Mouse (Mus musculus) splenic B cell, adult 2 months (primary cell): ENCODE measurements around the gene Tmem30a.
A peak's percentile ranks its signal among the peaks of the same experiment; 100 is the strongest.

Experiments
- DNase-seq: peaks from one replicate; pipeline ENCODE4 v3.0.0-alpha.2; 2011; ENCODE audit warnings: low read depth, low spot score
- H3K27me3 ChIP-seq: 2 replicates; pipeline ENCODE4 v1.6.1; 2012; ENCODE audit warnings: mild to moderate bottlenecking, low read length, moderate library complexity, mixed read lengths; ENCODE audit not compliant: control insufficient read depth, poor library complexity, insufficient read depth, severe bottlenecking
- H3K36me3 ChIP-seq: 2 replicates; pipeline ENCODE4 v1.6.1; 2012; ENCODE audit warnings: mild to moderate bottlenecking, low read length, moderate library complexity, mixed read lengths; ENCODE audit not compliant: control insufficient read depth, poor library complexity, insufficient read depth, severe bottlenecking

Tmem30a gene

GRCm38 (mm10) chr9:79759385-79760005 is 33.8 kb downstream of the Tmem30a start, which contains the start of gene Cox7a2:
Gene Cox7a2 (minus strand): TSS chr9:79759878.
- DNase-seq, result peak; percentile 97
- Histone ChIP-seq H3K27me3 (no peaks in the 10 kb centered on the region), H3K36me3 (no peaks in the 10 kb centered on the region)

- DNase-seq, result no peak
- H3K36me3 ChIP-seq, result no peaks in the 10 kb centered on the region
- no peaks in the 10 kb centered on the region for H3K27me3 ChIP-seq
These were observed 38.0 kb downstream of the Tmem30a start for GRCm38 (mm10) chr9:79755311-79755710.

GRCm38 (mm10) chr9:79751846-79752245 is 41.5 kb downstream of the Tmem30a start:
- Histone ChIP-seq H3K27me3 (no peaks in the 10 kb centered on the region), H3K36me3 (no peaks in the 10 kb centered on the region; the same call in 1 of the 2 replicates)
- no peak for DNase-seq

GRCm38 (mm10) chr9:79750709-79751108 is 42.6 kb downstream of the Tmem30a start:
- H3K36me3 ChIP-seq, result no peaks in the 10 kb centered on the region; the same call in 1 of the 2 replicates
- no peak for DNase-seq
- H3K27me3 ChIP-seq, result no peaks in the 10 kb centered on the region

- no peak for DNase-seq
- H3K27me3 ChIP-seq, result no peaks in the 10 kb centered on the region
- no peaks in the 10 kb centered on the region; the same call in 1 of the 2 replicates for H3K36me3 ChIP-seq
These were observed 48.3 kb downstream of the Tmem30a start for GRCm38 (mm10) chr9:79745036-79745435.

- H3K27me3 ChIP-seq, result no peaks in the 10 kb centered on the region
- DNase-seq, result peak; percentile 68
- no peaks in the 10 kb centered on the region for H3K36me3 ChIP-seq
These were observed 57.7 kb downstream of the Tmem30a start for GRCm38 (mm10) chr9:79735608-79736007.

GRCm38 (mm10) chr9:79730301-79730700 is 63.0 kb downstream of the Tmem30a start:
- Histone ChIP-seq H3K27me3 (no peaks in the 10 kb centered on the region), H3K36me3 (no peaks in the 10 kb centered on the region)
- DNase-seq, result no peak

GRCm38 (mm10) chr9:79723090-79723489 is 70.2 kb downstream of the Tmem30a start:
- DNase-seq, result peak; percentile 64
- Histone ChIP-seq H3K36me3 (no peaks in the 10 kb centered on the region), H3K27me3 (peaks cover 2% of the 10 kb centered on the region; the same call in 1 of the 2 replicates)

GRCm38 (mm10) chr9:79721056-79721455 is 72.3 kb downstream of the Tmem30a start:
- Histone ChIP-seq H3K27me3 (peaks cover 2% of the 10 kb centered on the region; the same call in 1 of the 2 replicates), H3K36me3 (no peaks in the 10 kb centered on the region)
- peak; percentile 18 for DNase-seq

- H3K27me3 ChIP-seq, result peaks cover 2% of the 10 kb centered on the region; the same call in 1 of the 2 replicates
- DNase-seq, result no peak
- H3K36me3 ChIP-seq, result no peaks in the 10 kb centered on the region
These were observed 73.2 kb downstream of the Tmem30a start for GRCm38 (mm10) chr9:79720143-79720542.

GRCm38 (mm10) chr9:79719451-79719850 is 73.9 kb downstream of the Tmem30a start:
- peaks cover 2% of the 10 kb centered on the region; the same call in 1 of the 2 replicates for H3K27me3 ChIP-seq
- peak; percentile 5 for DNase-seq
- H3K36me3 ChIP-seq, result no peaks in the 10 kb centered on the region
